34 mouse cellular contexts compared by ENCODE assay signal in the genomic region with DNA sequence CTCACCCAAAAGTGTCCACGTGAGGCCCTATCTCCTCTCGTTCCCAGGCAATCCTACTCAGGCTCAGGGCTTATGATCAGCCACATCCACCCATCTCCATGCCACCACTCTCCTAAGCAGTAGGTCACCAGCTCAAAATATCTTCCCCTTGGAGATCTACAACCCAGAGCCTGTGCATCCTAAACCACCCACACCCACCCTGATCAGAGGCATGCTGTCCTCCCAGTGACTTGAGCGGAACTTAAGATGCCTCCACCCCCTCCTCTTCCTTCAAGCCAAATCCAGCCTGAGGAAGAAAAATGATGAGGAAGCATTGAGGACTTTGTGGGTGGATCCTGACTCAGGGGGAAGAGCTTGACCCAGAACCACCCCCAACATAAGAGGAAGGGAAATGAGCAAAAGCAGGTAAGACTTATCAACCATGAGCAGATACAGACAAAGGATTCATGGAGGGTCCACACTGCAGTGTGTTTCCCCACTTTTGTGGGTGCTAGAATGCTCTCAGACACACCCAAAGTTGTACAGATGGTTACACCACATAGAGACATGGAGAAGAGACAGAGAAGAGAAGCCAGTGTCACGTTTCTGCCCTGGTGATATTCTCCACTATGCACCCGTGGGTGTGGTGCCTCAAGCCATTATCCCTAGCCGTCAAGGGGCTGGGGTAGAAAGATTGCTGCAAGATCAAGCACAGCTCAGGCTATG. TPM values are rescaled to one million over a fixed set of nuclear protein-coding genes. Genes with fewer than 3 reads are reported as not detected.
"Had no signal": no experiment of that assay in that cellular context is flagged by ENCODE, and none has a peak within 500 bp of the region (broad histone marks: within the 10 kb centered on the region; RNA-seq: fewer than 3 reads in every experiment).

No protein-coding gene starts in this region.

- H3K9me3 ChIP-seq: heart, embryonic 10.5 days; hindbrain, embryonic 12.5 days; intestine, embryonic 15.5 days; limb, embryonic 10.5 days; limb, embryonic 12.5 days had no signal

- DNase-seq: gastrocnemius, postnatal 10 days; gastrocnemius, postnatal 25 days; heart, adult 18-20 months; heart, postnatal 10 days; heart, postnatal 4 days; kidney, adult 18-20 months; kidney, adult 8-10 months; kidney, postnatal 10 days; kidney, postnatal 25 days; liver had no signal

- H3K9ac ChIP-seq: heart, embryonic 12.5 days; hindbrain, embryonic 12.5 days; hindbrain, embryonic 14.5 days; intestine, embryonic 15.5 days; limb, embryonic 12.5 days had no signal

- H3K4me1 ChIP-seq: heart, embryonic 10.5 days; heart, embryonic 12.5 days; hindbrain, embryonic 10.5 days; hindbrain, embryonic 12.5 days; intestine, embryonic 15.5 days; limb, embryonic 10.5 days; limb, embryonic 12.5 days had no signal

- H3K4me3 ChIP-seq: heart, embryonic 10.5 days; heart, embryonic 12.5 days; hindbrain, embryonic 10.5 days; hindbrain, embryonic 12.5 days; intestine, embryonic 15.5 days; layer of hippocampus, adult 2 months; left cerebral cortex, adult 2 months; limb, embryonic 10.5 days; limb, embryonic 12.5 days had no signal

- H3K36me3 ChIP-seq: heart, embryonic 10.5 days; heart, embryonic 12.5 days; hindbrain, embryonic 10.5 days; hindbrain, embryonic 12.5 days; intestine, embryonic 15.5 days; limb, embryonic 10.5 days; limb, embryonic 12.5 days had no signal

- H3K27ac ChIP-seq: heart, embryonic 10.5 days; hindbrain, embryonic 10.5 days; hindbrain, embryonic 12.5 days; hindbrain, embryonic 14.5 days; intestine, embryonic 15.5 days; layer of hippocampus, adult 2 months; left cerebral cortex, adult 2 months; limb, embryonic 10.5 days; limb, embryonic 12.5 days had no signal

- ATAC-seq: hindbrain, embryonic 16.5 days; inflammation-experienced regulatory T-cells, adult 6 months; intestine, embryonic 15.5 days; intestine, postnatal 0 days had no signal

- H3K27me3 ChIP-seq: heart, embryonic 12.5 days; hindbrain, embryonic 12.5 days; intestine, embryonic 15.5 days; limb, embryonic 12.5 days had no signal

- H3K4me2 ChIP-seq: heart, embryonic 12.5 days; hindbrain, embryonic 12.5 days; hindbrain, embryonic 14.5 days; intestine, embryonic 15.5 days; limb, embryonic 12.5 days; liver, embryonic 11.5 days had no signal

RNA-seq across cellular contexts. Expression of a gene that starts 6.8 kb away (rescaled TPM):
- total RNA-seq: gastrocnemius, adult 18-20 months; gastrocnemius, postnatal 10 days; gastrocnemius, postnatal 25 days; gastrocnemius, postnatal 4 days; granulocyte monocyte progenitor cell, adult 5-6 weeks; heart, adult 18-20 months; heart, adult 8-10 months; heart, postnatal 10 days; heart, postnatal 25 days; heart, postnatal 4 days had no signal
- polyA plus RNA-seq: heart, embryonic 10.5 days; heart, embryonic 12.5 days; heart, embryonic 14.5 days; heart, embryonic 16.5 days; hindbrain, embryonic 10.5 days; hindbrain, embryonic 12.5 days; inflammation-experienced regulatory T-cells, adult 6 months; intestine, embryonic 15.5 days; intestine, postnatal 0 days; kidney, embryonic 14.5 days; kidney, embryonic 16.5 days; limb, embryonic 10.5 days; limb, embryonic 12.5 days; limb, embryonic 14.5 days; liver, embryonic 11.5 days had no signal

RNA-seq across cellular contexts. Expression of a gene that starts 23.3 kb away (rescaled TPM):
- total RNA-seq: gastrocnemius, adult 18-20 months; gastrocnemius, postnatal 10 days; gastrocnemius, postnatal 25 days; heart, adult 18-20 months; heart, adult 8-10 months; heart, postnatal 25 days had no signal
- polyA plus RNA-seq: heart, embryonic 12.5 days; heart, embryonic 14.5 days; hindbrain, embryonic 10.5 days; hindbrain, embryonic 16.5 days; inflammation-experienced regulatory T-cells, adult 6 months; intestine, embryonic 15.5 days; intestine, postnatal 0 days; liver, embryonic 11.5 days had no signal

RNA-seq across cellular contexts. Expression of a gene that starts 47.7 kb away (rescaled TPM):
- polyA plus RNA-seq: limb, embryonic 10.5 days; limb, embryonic 12.5 days had no signal
